Mouse (Mus musculus): ENCODE data around the gene Pik3r4. TPM values are rescaled to one million over a fixed set of nuclear protein-coding genes. Genes with fewer than 3 reads are reported as not detected.

Pik3r4 gene
- polyA plus RNA-seq, 1 experiment, result 8.5 TPM

- TF ChIP-seq FOSL1 (IDR thresholded peaks at IDR 0.05; ENCODE audit: insufficient read depth, low read length, poor library complexity, severe bottlenecking) (no peak), CEBPB (IDR thresholded peaks at IDR 0.05; ENCODE audit: low read depth) (no peak), MYOD1 (IDR thresholded peaks at IDR 0.05; ENCODE audit: control insufficient read depth, insufficient read length, low read depth) (no peak), USF1 (IDR thresholded peaks at IDR 0.05; ENCODE audit: low read depth) (no peak), MAX (IDR thresholded peaks at IDR 0.05) (no peak), CTCF (IDR thresholded peaks at IDR 0.05; ENCODE audit: control insufficient read depth, insufficient read depth, insufficient read length) (no peak), MYOG (IDR thresholded peaks at IDR 0.05; ENCODE audit: control insufficient read depth, extremely low read depth, insufficient read length) (no peak)
- no peaks in the 10 kb centered on the region for H3K79me2 ChIP-seq (ENCODE audit: control insufficient read depth, insufficient read depth)
- no peaks in the 10 kb centered on the region for H3K36me3 ChIP-seq (ENCODE audit: control insufficient read depth, insufficient read depth)
- H3K4me3 ChIP-seq (ENCODE audit: insufficient read depth, poor library complexity, severe bottlenecking), result no peak overlapping the region
- no peaks in the 10 kb centered on the region for H3K27me3 ChIP-seq (ENCODE audit: control insufficient read depth, insufficient read depth, insufficient read length)
- no peak overlapping the region for H3ac ChIP-seq (ENCODE audit: control insufficient read depth, insufficient read length, low read depth)
- no peaks in the 10 kb centered on the region for H3K79me3 ChIP-seq (ENCODE audit: low read depth)
Observed at GRCm38 (mm10) chr9:105701966-105702365, 59.2 kb downstream of the Pik3r4 start.

- no peak overlapping the region for H3K4me3 ChIP-seq (ENCODE audit: insufficient read depth, poor library complexity, severe bottlenecking)
- no peaks in the 10 kb centered on the region for H3K36me3 ChIP-seq (ENCODE audit: control insufficient read depth, insufficient read depth)
- H3K27me3 ChIP-seq (ENCODE audit: control insufficient read depth, insufficient read depth, insufficient read length), result no peaks in the 10 kb centered on the region
- H3ac ChIP-seq (ENCODE audit: control insufficient read depth, insufficient read length, low read depth), result no peak overlapping the region
- H3K79me3 ChIP-seq (ENCODE audit: low read depth), result no peaks in the 10 kb centered on the region
- TF ChIP-seq CTCF (IDR thresholded peaks at IDR 0.05; ENCODE audit: control insufficient read depth, insufficient read depth, insufficient read length) (no peak), MYOD1 (IDR thresholded peaks at IDR 0.05; ENCODE audit: control insufficient read depth, insufficient read length, low read depth) (no peak), CEBPB (IDR thresholded peaks at IDR 0.05; ENCODE audit: low read depth) (no peak), FOSL1 (IDR thresholded peaks at IDR 0.05; ENCODE audit: insufficient read depth, low read length, poor library complexity, severe bottlenecking) (no peak), USF1 (IDR thresholded peaks at IDR 0.05; ENCODE audit: low read depth) (no peak), MAX (IDR thresholded peaks at IDR 0.05) (no peak), MYOG (IDR thresholded peaks at IDR 0.05; ENCODE audit: control insufficient read depth, extremely low read depth, insufficient read length) (no peak)
- H3K79me2 ChIP-seq (ENCODE audit: control insufficient read depth, insufficient read depth), result no peaks in the 10 kb centered on the region
Observed at GRCm38 (mm10) chr9:105704226-105704932, 61.6 kb downstream of the Pik3r4 start.

- H3K4me3 ChIP-seq (ENCODE audit: insufficient read depth, poor library complexity, severe bottlenecking), result no peak overlapping the region
- TF ChIP-seq CEBPB (IDR thresholded peaks at IDR 0.05; ENCODE audit: low read depth) (no peak), MYOG (IDR thresholded peaks at IDR 0.05; ENCODE audit: control insufficient read depth, extremely low read depth, insufficient read length) (no peak), MYOD1 (IDR thresholded peaks at IDR 0.05; ENCODE audit: control insufficient read depth, insufficient read length, low read depth) (no peak), MAX (IDR thresholded peaks at IDR 0.05) (no peak), FOSL1 (IDR thresholded peaks at IDR 0.05; ENCODE audit: insufficient read depth, low read length, poor library complexity, severe bottlenecking) (no peak), USF1 (IDR thresholded peaks at IDR 0.05; ENCODE audit: low read depth) (no peak)
Observed at GRCm38 (mm10) chr9:105705011-105705410, 62.2 kb downstream of the Pik3r4 start.

GRCm38 (mm10) chr9:105712049-105712448, 69.3 kb downstream of the Pik3r4 start:
- TF ChIP-seq MYOG (IDR thresholded peaks at IDR 0.05; ENCODE audit: control insufficient read depth, extremely low read depth, insufficient read length) (no peak), MYOD1 (IDR thresholded peaks at IDR 0.05; ENCODE audit: control insufficient read depth, insufficient read length, low read depth) (no peak), MAX (IDR thresholded peaks at IDR 0.05) (no peak), USF1 (IDR thresholded peaks at IDR 0.05; ENCODE audit: low read depth) (no peak), CEBPB (IDR thresholded peaks at IDR 0.05; ENCODE audit: low read depth) (no peak), CTCF (IDR thresholded peaks at IDR 0.05; ENCODE audit: control insufficient read depth, insufficient read depth, insufficient read length) (no peak), FOSL1 (IDR thresholded peaks at IDR 0.05; ENCODE audit: insufficient read depth, low read length, poor library complexity, severe bottlenecking) (no peak)
- H3K79me2 ChIP-seq (ENCODE audit: control insufficient read depth, insufficient read depth), result no peaks in the 10 kb centered on the region
- no peak overlapping the region for H3K4me3 ChIP-seq (ENCODE audit: insufficient read depth, poor library complexity, severe bottlenecking)
- no peak overlapping the region for H3ac ChIP-seq (ENCODE audit: control insufficient read depth, insufficient read length, low read depth)
- H3K79me3 ChIP-seq (ENCODE audit: low read depth), result no peaks in the 10 kb centered on the region
- no peaks in the 10 kb centered on the region for H3K36me3 ChIP-seq (ENCODE audit: control insufficient read depth, insufficient read depth)
- peaks cover 8% of the 10 kb centered on the region for H3K27me3 ChIP-seq (ENCODE audit: control insufficient read depth, insufficient read depth, insufficient read length)

More at GRCm38 (mm10) chr9:105705011-105705410, 62.2 kb downstream of the Pik3r4 start:
- no peaks in the 10 kb centered on the region for H3K79me2 ChIP-seq (ENCODE audit: control insufficient read depth, insufficient read depth)
- H3K79me3 ChIP-seq (ENCODE audit: low read depth), result no peaks in the 10 kb centered on the region
- peaks cover under 1% of the 10 kb centered on the region for H3K27me3 ChIP-seq (ENCODE audit: control insufficient read depth, insufficient read depth, insufficient read length)
- no peaks in the 10 kb centered on the region for H3K36me3 ChIP-seq (ENCODE audit: control insufficient read depth, insufficient read depth)
- H3ac ChIP-seq (ENCODE audit: control insufficient read depth, insufficient read length, low read depth), result no peak overlapping the region

GRCm38 (mm10) chr9:105719367-105719766, 76.6 kb downstream of the Pik3r4 start:
- Histone ChIP-seq H3K4me3 (ENCODE audit: insufficient read depth, poor library complexity, severe bottlenecking) (no peak overlapping the region), H3K36me3 (ENCODE audit: control insufficient read depth, insufficient read depth) (no peaks in the 10 kb centered on the region), H3ac (ENCODE audit: control insufficient read depth, insufficient read length, low read depth) (no peak overlapping the region), H3K27me3 (ENCODE audit: control insufficient read depth, insufficient read depth, insufficient read length) (peaks cover 4% of the 10 kb centered on the region), H3K79me3 (ENCODE audit: low read depth) (no peaks in the 10 kb centered on the region), H3K79me2 (ENCODE audit: control insufficient read depth, insufficient read depth) (no peaks in the 10 kb centered on the region)
- no peak for TF ChIP-seq MYOD1 (IDR thresholded peaks at IDR 0.05; ENCODE audit: control insufficient read depth, insufficient read length, low read depth)
- no peak for TF ChIP-seq CTCF (IDR thresholded peaks at IDR 0.05; ENCODE audit: control insufficient read depth, insufficient read depth, insufficient read length)
- no peak for TF ChIP-seq FOSL1 (IDR thresholded peaks at IDR 0.05; ENCODE audit: insufficient read depth, low read length, poor library complexity, severe bottlenecking)
- no peak for TF ChIP-seq USF1 (IDR thresholded peaks at IDR 0.05; ENCODE audit: low read depth)
- TF ChIP-seq MYOG (IDR thresholded peaks at IDR 0.05; ENCODE audit: control insufficient read depth, extremely low read depth, insufficient read length), result no peak
- TF ChIP-seq CEBPB (IDR thresholded peaks at IDR 0.05; ENCODE audit: low read depth), result no peak
- TF ChIP-seq MAX (IDR thresholded peaks at IDR 0.05), result no peak

Data from C2C12 (cell line).